14 mouse cellular contexts compared by ENCODE assay signal in genomic region chr1:126573714-126574113, GRCm38 (mm10).
DNase-seq lines count a peak whose midpoint lies in the region; ATAC-seq and TF ChIP-seq lines count a peak whose summit lies in the region.
"Had no signal": no experiment of that assay in that cellular context is flagged by ENCODE, and none has a peak within 500 bp of the region (broad histone marks: within the 10 kb centered on the region; RNA-seq: fewer than 3 reads in every experiment).

No protein-coding gene starts in this region.

- no peaks in the 10 kb centered on the region for H3K9me3 ChIP-seq in lung, embryonic 14.5 days (ENCODE audit: low read depth, low read length)
- H3K9me3 ChIP-seq in hindbrain, embryonic 16.5 days (ENCODE audit: control insufficient read depth, low read length) = no peaks in the 10 kb centered on the region
- H3K9me3 ChIP-seq in midbrain, postnatal 0 days (ENCODE audit: low read length) = no peaks in the 10 kb centered on the region
- H3K9me3 ChIP-seq: heart, embryonic 10.5 days; liver, embryonic 12.5 days had no signal

- TF ChIP-seq CTCF in cerebellum, adult 2 months (IDR thresholded peaks at IDR 0.05; ENCODE audit: borderline replicate concordance, insufficient read depth, low read depth, low read length) = no peak
- TF ChIP-seq CTCF in lung, embryonic 14.5 days (IDR thresholded peaks at IDR 0.05; ENCODE audit: low read depth) = peak; percentile 9; the same call in 1 of the 2 replicates
- peak; percentile 27 for TF ChIP-seq CTCF in midbrain, postnatal 0 days (IDR thresholded peaks at IDR 0.05)

- H3K36me3 ChIP-seq in lung, embryonic 14.5 days (ENCODE audit: insufficient read depth) = no peaks in the 10 kb centered on the region
- H3K36me3 ChIP-seq in hindbrain, embryonic 16.5 days (ENCODE audit: control insufficient read depth, insufficient read depth, low read length) = no peaks in the 10 kb centered on the region
- H3K36me3 ChIP-seq in midbrain, postnatal 0 days (ENCODE audit: insufficient read depth, low read length) = no peaks in the 10 kb centered on the region
- H3K36me3 ChIP-seq: heart, embryonic 10.5 days; liver, embryonic 12.5 days had no signal

- H3K4me1 ChIP-seq in cerebellum, adult 2 months (ENCODE audit: control insufficient read depth, insufficient read depth, low read length) = no peaks in the 10 kb centered on the region
- H3K4me1 ChIP-seq in lung, embryonic 14.5 days (ENCODE audit: insufficient read depth) = no peaks in the 10 kb centered on the region
- peaks cover 6% of the 10 kb centered on the region; the same call in 1 of the 2 replicates for H3K4me1 ChIP-seq in hindbrain, embryonic 16.5 days (ENCODE audit: control insufficient read depth, insufficient read depth, low read depth, low read length)
- no peaks in the 10 kb centered on the region for H3K4me1 ChIP-seq in midbrain, postnatal 0 days (ENCODE audit: insufficient read depth, low read length)
- H3K4me1 ChIP-seq: liver, embryonic 12.5 days had no signal

- no peak for ATAC-seq in lung, embryonic 14.5 days (ENCODE audit: insufficient read depth)
- peak; percentile 55 for ATAC-seq in hindbrain, embryonic 16.5 days
- no peak for ATAC-seq in midbrain, postnatal 0 days (ENCODE audit: low FRiP score)
- ATAC-seq: liver, embryonic 12.5 days had no signal

- DNase-seq in cerebellum, postnatal 10 days = peak; percentile 34 to 62
- DNase-seq in cerebellum, adult 2 months = no peak
- DNase-seq in lung, embryonic 14.5 days = no peak
- DNase-seq in lung, adult 18-20 months = no peak
- peak; percentile 69 for DNase-seq in midbrain, postnatal 0 days (ENCODE audit: low spot score)
- DNase-seq in spleen, postnatal 10 days (ENCODE audit: low spot score in 2 of 2) = no peak
- DNase-seq in urinary bladder, postnatal 14 days (ENCODE audit: low spot score) = no peak
- DNase-seq: adrenal gland, adult 8-10 months; gastrocnemius, adult 2 months; lung, postnatal 14 days; thymus, adult 2 months had no signal

- no peak overlapping the region for H3K4me2 ChIP-seq in lung, embryonic 14.5 days
- H3K4me2 ChIP-seq in hindbrain, embryonic 16.5 days (ENCODE audit: low read length) = no peak overlapping the region
- no peak overlapping the region for H3K4me2 ChIP-seq in midbrain, postnatal 0 days (ENCODE audit: low read depth, low read length, poor library complexity, severe bottlenecking)
- H3K4me2 ChIP-seq: liver, embryonic 12.5 days had no signal

- H3K27ac ChIP-seq in cerebellum, adult 2 months (ENCODE audit: insufficient read depth, low read length) = no peak overlapping the region
- H3K27ac ChIP-seq in lung, embryonic 14.5 days (ENCODE audit: low read depth) = no peak overlapping the region
- H3K27ac ChIP-seq in hindbrain, embryonic 16.5 days (ENCODE audit: low read depth, low read length) = no peak overlapping the region
- H3K27ac ChIP-seq in midbrain, postnatal 0 days (ENCODE audit: low read depth, low read length) = no peak overlapping the region
- H3K27ac ChIP-seq: gastrocnemius, adult 2 months; heart, embryonic 10.5 days; liver, embryonic 12.5 days had no signal

- TF ChIP-seq POLR2A in cerebellum, adult 2 months (IDR thresholded peaks at IDR 0.05; ENCODE audit: borderline replicate concordance, insufficient read depth, low read length) = no peak

- WGBS in cerebellum, adult 2 months = 10% methylated on average over 3 of the region's 3 CpGs
- 56% methylated on average over 3 of the region's 3 CpGs for WGBS in lung, embryonic 14.5 days
- 27% methylated on average over 3 of the region's 3 CpGs for WGBS in hindbrain, embryonic 16.5 days
- 36% methylated on average over 3 of the region's 3 CpGs for WGBS in midbrain, postnatal 0 days

- no peaks in the 10 kb centered on the region; the same call in 1 of the 2 replicates for H3K27me3 ChIP-seq in cerebellum, adult 2 months (ENCODE audit: control insufficient read depth, insufficient read depth, low read length)
- H3K27me3 ChIP-seq in lung, embryonic 14.5 days (ENCODE audit: insufficient read depth, low read length) = no peaks in the 10 kb centered on the region
- H3K27me3 ChIP-seq in hindbrain, embryonic 16.5 days (replicated peaks; ENCODE audit: control insufficient read depth, insufficient read depth, low read length) = no peaks in the 10 kb centered on the region
- H3K27me3 ChIP-seq in midbrain, postnatal 0 days (ENCODE audit: insufficient read depth, low read length) = no peaks in the 10 kb centered on the region
- H3K27me3 ChIP-seq: liver, embryonic 12.5 days had no signal

- no peak overlapping the region for H3K9ac ChIP-seq in lung, embryonic 14.5 days
- no peak overlapping the region for H3K9ac ChIP-seq in hindbrain, embryonic 16.5 days (ENCODE audit: low read depth, low read length)
- no peak overlapping the region for H3K9ac ChIP-seq in midbrain, postnatal 0 days (replicated peaks; ENCODE audit: low read length, poor library complexity, severe bottlenecking)
- H3K9ac ChIP-seq: liver, embryonic 12.5 days had no signal

- H3K4me3 ChIP-seq in cerebellum, adult 2 months (replicated peaks; ENCODE audit: insufficient read depth, low read depth, low read length) = no peak overlapping the region
- H3K4me3 ChIP-seq in lung, embryonic 14.5 days (ENCODE audit: low read depth, low read length) = no peak overlapping the region
- no peak overlapping the region for H3K4me3 ChIP-seq in hindbrain, embryonic 16.5 days (ENCODE audit: low read length)
- H3K4me3 ChIP-seq in midbrain, postnatal 0 days (ENCODE audit: low read depth, low read length) = no peak overlapping the region
- H3K4me3 ChIP-seq: gastrocnemius, adult 2 months; heart, embryonic 10.5 days; liver, embryonic 12.5 days had no signal

Comparison
In these comparisons a context has a peak if more than half of its experiments do, and no peak if none do; other contexts are left out.
1. DNase-seq: peak in cerebellum, postnatal 10 days (2 of 2) and midbrain, postnatal 0 days (single experiment); none in cerebellum, adult 2 months (0 of 2), lung, embryonic 14.5 days (single experiment), lung, adult 18-20 months (0 of 2), spleen, postnatal 10 days (0 of 2) and urinary bladder, postnatal 14 days (single experiment).